Mouse (Mus musculus) bone marrow macrophage, adult 2 months (primary cell): Measurements from ENCODE around the gene Mgat4e.

ENCODE experiments used
- CTCF ChIP-seq: IDR thresholded peaks from 2 replicates; pipeline ENCODE4 v1.5.1; 2012; ENCODE audit warnings: low read depth, mild to moderate bottlenecking, low read length, moderate library complexity
- POLR2A ChIP-seq: IDR thresholded peaks from 2 replicates; pipeline ENCODE4 v1.6.1; 2012; ENCODE audit warnings: mild to moderate bottlenecking, low read depth, low read length, borderline replicate concordance

GRCm38 (mm10) chr1:134558511-134558910 lies 9.0 kb upstream of the Mgat4e start:
- no peak for TF ChIP-seq CTCF
- TF ChIP-seq POLR2A = no peak
